Mouse (Mus musculus) liver, embryonic 14.5 days (tissue): ENCODE results near the gene Tjp2.

ENCODE experiments used
- CTCF ChIP-seq: IDR thresholded peaks from 2 replicates; pipeline ENCODE4 v1.5.1; 2016; ENCODE audit warnings: antibody characterized with exemption, low read depth, control low read depth
- EP300 ChIP-seq: IDR thresholded peaks from 2 replicates; pipeline ENCODE4 v1.6.1; 2016; ENCODE audit warnings: antibody characterized with exemption, low read depth

DNA sequence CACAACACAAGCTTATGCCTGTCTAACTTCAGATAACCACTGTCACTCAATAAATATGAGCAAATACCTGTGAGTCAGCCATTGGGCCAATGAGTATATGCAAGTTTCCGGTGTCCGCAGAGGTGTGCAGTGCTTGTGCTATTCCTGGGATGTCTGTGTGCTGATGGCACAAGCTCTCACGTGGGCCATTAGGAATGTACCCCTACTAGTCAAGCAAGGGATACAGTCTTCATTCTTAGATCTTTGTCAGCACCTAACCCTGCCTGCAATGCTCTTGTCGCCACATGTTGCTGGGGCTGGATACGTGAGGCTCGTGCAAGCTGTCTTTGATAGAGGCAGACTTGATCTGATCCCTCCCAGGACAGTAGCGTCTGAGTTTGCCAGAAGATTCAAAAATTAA lies 148.3 kb downstream of the Tjp2 start:
- no peak for TF ChIP-seq CTCF
- no peak for TF ChIP-seq EP300
